Mouse (Mus musculus) adrenal gland (tissue): ENCODE results near the gene Psd.

Experiments used
- intact Hi-C: fragments of 180-260 bp; cut with DNase I; formaldehyde crosslinking; loops from one replicate; pipeline ENCODE4 v1.15.1; 2025
- microRNA-seq, 2 experiments: library from miRNA; unstranded; fragments of <30 nt; microRNA quantifications; one replicate each; pipeline ENCODE4; 2019

Psd gene

DNA sequence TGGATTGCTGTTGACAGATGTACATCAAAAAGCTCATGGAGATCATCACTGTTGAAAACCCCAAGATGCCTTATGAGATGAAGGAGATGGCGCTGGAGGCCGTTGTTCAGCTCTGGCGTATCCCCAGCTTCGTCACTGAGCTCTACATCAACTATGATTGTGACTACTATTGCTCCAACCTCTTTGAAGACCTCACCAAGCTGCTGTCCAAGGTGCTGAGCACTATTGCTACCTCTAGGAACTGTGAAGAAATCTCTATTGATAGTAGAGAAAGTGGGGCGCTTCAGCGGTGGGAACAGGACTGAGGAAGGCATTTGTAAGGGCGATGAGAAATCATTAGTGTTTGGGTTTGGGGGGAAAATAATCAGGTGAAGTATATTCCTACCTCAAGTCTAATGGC lies 62.2 kb downstream of the Psd start:
- intact Hi-C loops: no loop called here

Small RNAs within 50 kb of the gene (microRNA-seq; reads per million reads assigned to microRNA genes)
- 0.23 to 0.86 reads per million in 2 experiments for gene Mir146b
